Mouse (Mus musculus): ENCODE results near the gene Gm815. TPM values are rescaled to one million over a fixed set of nuclear protein-coding genes. Genes with fewer than 3 reads are reported as not detected.

The Gm815 gene
- polyA plus RNA-seq, 1 experiment from 2014 or later: not detected

GRCm38 (mm10) chr19:26853701-26854282 is 31.9 kb upstream of the Gm815 start:
- Histone ChIP-seq H3K4me2 (no peak overlapping the region), H3K9ac (ENCODE audit: low read depth, low read length) (no peak overlapping the region), H3K4me3 (ENCODE audit: low read depth, low read length) (no peak overlapping the region), H3K9me3 (replicated peaks; ENCODE audit: control insufficient read depth, low read length) (0 out of 2 replicates have a peak, but pooled peaks cover 2% of the 10 kb centered on the region), H3K36me3 (ENCODE audit: control insufficient read depth, insufficient read depth, low read length) (no peaks in the 10 kb centered on the region), H3K27me3 (ENCODE audit: control insufficient read depth, insufficient read depth, low read length) (no peaks in the 10 kb centered on the region), H3K4me1 (ENCODE audit: control insufficient read depth, insufficient read depth, low read length) (no peaks in the 10 kb centered on the region), H3K27ac (ENCODE audit: low read depth, low read length) (no peak overlapping the region)
- WGBS (ENCODE audit: insufficient replicate concordance): 52% methylated on average over 8 of the region's 8 CpGs
- no peak for ATAC-seq (replicated peaks; ENCODE audit: insufficient number of reproducible peaks, low FRiP score, low TSS enrichment)

- H3K36me3 ChIP-seq (ENCODE audit: control insufficient read depth, insufficient read depth, low read length): no peaks in the 10 kb centered on the region
- H3K4me3 ChIP-seq (ENCODE audit: low read depth, low read length): no peak overlapping the region
- H3K9me3 ChIP-seq (replicated peaks; ENCODE audit: control insufficient read depth, low read length): no peaks in the 10 kb centered on the region
- 62% methylated on average over 4 of the region's 4 CpGs for WGBS (ENCODE audit: insufficient replicate concordance)
- no peaks in the 10 kb centered on the region for H3K27me3 ChIP-seq (ENCODE audit: control insufficient read depth, insufficient read depth, low read length)
- H3K4me1 ChIP-seq (ENCODE audit: control insufficient read depth, insufficient read depth, low read length): no peaks in the 10 kb centered on the region
- no peak overlapping the region for H3K9ac ChIP-seq (ENCODE audit: low read depth, low read length)
- no peak overlapping the region for H3K4me2 ChIP-seq
- no peak for ATAC-seq (replicated peaks; ENCODE audit: insufficient number of reproducible peaks, low FRiP score, low TSS enrichment)
- no peak overlapping the region for H3K27ac ChIP-seq (ENCODE audit: low read depth, low read length)
Observed at GRCm38 (mm10) chr19:26854661-26855060, 31.0 kb upstream of the Gm815 start.

GRCm38 (mm10) chr19:26855152-26855551 is 30.5 kb upstream of the Gm815 start:
- H3K4me1 ChIP-seq (ENCODE audit: control insufficient read depth, insufficient read depth, low read length): no peaks in the 10 kb centered on the region
- no peak overlapping the region for H3K4me2 ChIP-seq
- no peaks in the 10 kb centered on the region for H3K36me3 ChIP-seq (ENCODE audit: control insufficient read depth, insufficient read depth, low read length)
- H3K9me3 ChIP-seq (replicated peaks; ENCODE audit: control insufficient read depth, low read length): no peaks in the 10 kb centered on the region
- no peak for ATAC-seq (replicated peaks; ENCODE audit: insufficient number of reproducible peaks, low FRiP score, low TSS enrichment)
- no peaks in the 10 kb centered on the region for H3K27me3 ChIP-seq (ENCODE audit: control insufficient read depth, insufficient read depth, low read length)
- WGBS (ENCODE audit: insufficient replicate concordance): 61% methylated on average over 7 of the region's 7 CpGs
- no peak overlapping the region for H3K9ac ChIP-seq (ENCODE audit: low read depth, low read length)
- H3K27ac ChIP-seq (ENCODE audit: low read depth, low read length): no peak overlapping the region
- no peak overlapping the region for H3K4me3 ChIP-seq (ENCODE audit: low read depth, low read length)

- no peak overlapping the region for H3K9ac ChIP-seq (ENCODE audit: low read depth, low read length)
- no peak overlapping the region for H3K4me2 ChIP-seq
- no peaks in the 10 kb centered on the region for H3K9me3 ChIP-seq (replicated peaks; ENCODE audit: control insufficient read depth, low read length)
- H3K4me1 ChIP-seq (ENCODE audit: control insufficient read depth, insufficient read depth, low read length): no peaks in the 10 kb centered on the region
- no peaks in the 10 kb centered on the region for H3K36me3 ChIP-seq (ENCODE audit: control insufficient read depth, insufficient read depth, low read length)
- no peaks in the 10 kb centered on the region for H3K27me3 ChIP-seq (ENCODE audit: control insufficient read depth, insufficient read depth, low read length)
- 74% methylated on average over 12 of the region's 12 CpGs for whole genome bisulfite sequencing (ENCODE audit: insufficient replicate concordance)
- H3K4me3 ChIP-seq (ENCODE audit: low read depth, low read length): no peak overlapping the region
- H3K27ac ChIP-seq (ENCODE audit: low read depth, low read length): no peak overlapping the region
- no peak for ATAC-seq (replicated peaks; ENCODE audit: insufficient number of reproducible peaks, low FRiP score, low TSS enrichment)
Observed at GRCm38 (mm10) chr19:26858427-26859194, 27.1 kb upstream of the Gm815 start.

GRCm38 (mm10) chr19:26859195-26859570 is 26.5 kb upstream of the Gm815 start:
- 81% methylated on average over 5 of the region's 5 CpGs for WGBS (ENCODE audit: insufficient replicate concordance)
- Histone ChIP-seq H3K4me1 (ENCODE audit: control insufficient read depth, insufficient read depth, low read length) (no peaks in the 10 kb centered on the region), H3K4me2 (no peak overlapping the region)

GRCm38 (mm10) chr19:26863662-26864061 is 22.0 kb upstream of the Gm815 start:
- Histone ChIP-seq H3K4me1 (ENCODE audit: control insufficient read depth, insufficient read depth, low read length) (peaks cover 8% of the 10 kb centered on the region; the same call in 1 of the 2 replicates), H3K9me3 (replicated peaks; ENCODE audit: control insufficient read depth, low read length) (no peaks in the 10 kb centered on the region), H3K27ac (ENCODE audit: low read depth, low read length) (no peak overlapping the region), H3K9ac (ENCODE audit: low read depth, low read length) (no peak overlapping the region), H3K4me3 (ENCODE audit: low read depth, low read length) (no peak overlapping the region), H3K27me3 (ENCODE audit: control insufficient read depth, insufficient read depth, low read length) (no peaks in the 10 kb centered on the region), H3K4me2 (no peak overlapping the region), H3K36me3 (ENCODE audit: control insufficient read depth, insufficient read depth, low read length) (no peaks in the 10 kb centered on the region)
- ATAC-seq (replicated peaks; ENCODE audit: insufficient number of reproducible peaks, low FRiP score, low TSS enrichment): no peak
- 54% methylated on average over 5 of the region's 5 CpGs for WGBS (ENCODE audit: insufficient replicate concordance)

More at GRCm38 (mm10) chr19:26859195-26859570, 26.5 kb upstream of the Gm815 start:
- Histone ChIP-seq H3K27ac (ENCODE audit: low read depth, low read length) (no peak overlapping the region), H3K36me3 (ENCODE audit: control insufficient read depth, insufficient read depth, low read length) (no peaks in the 10 kb centered on the region), H3K27me3 (ENCODE audit: control insufficient read depth, insufficient read depth, low read length) (no peaks in the 10 kb centered on the region), H3K9me3 (replicated peaks; ENCODE audit: control insufficient read depth, low read length) (no peaks in the 10 kb centered on the region), H3K9ac (ENCODE audit: low read depth, low read length) (no peak overlapping the region), H3K4me3 (ENCODE audit: low read depth, low read length) (no peak overlapping the region)
- no peak for ATAC-seq (replicated peaks; ENCODE audit: insufficient number of reproducible peaks, low FRiP score, low TSS enrichment)

- Histone ChIP-seq H3K36me3 (ENCODE audit: control insufficient read depth, insufficient read depth, low read length) (no peaks in the 10 kb centered on the region), H3K9me3 (replicated peaks; ENCODE audit: control insufficient read depth, low read length) (no peaks in the 10 kb centered on the region), H3K9ac (ENCODE audit: low read depth, low read length) (no peak overlapping the region), H3K27ac (ENCODE audit: low read depth, low read length) (0 out of 2 replicates have a peak overlapping the region, but pooled peaks have one; percentile 1), H3K27me3 (ENCODE audit: control insufficient read depth, insufficient read depth, low read length) (no peaks in the 10 kb centered on the region), H3K4me3 (ENCODE audit: low read depth, low read length) (no peak overlapping the region), H3K4me1 (ENCODE audit: control insufficient read depth, insufficient read depth, low read length) (peaks cover 14% of the 10 kb centered on the region), H3K4me2 (no peak overlapping the region)
- no peak for ATAC-seq (replicated peaks; ENCODE audit: insufficient number of reproducible peaks, low FRiP score, low TSS enrichment)
- WGBS (ENCODE audit: insufficient replicate concordance): 68% methylated on average over 15 of the region's 15 CpGs
Observed at GRCm38 (mm10) chr19:26864975-26865690, 20.5 kb upstream of the Gm815 start.

- Histone ChIP-seq H3K9me3 (replicated peaks; ENCODE audit: control insufficient read depth, low read length) (no peaks in the 10 kb centered on the region), H3K4me2 (no peak overlapping the region; the same call in 1 of the 2 replicates), H3K36me3 (ENCODE audit: control insufficient read depth, insufficient read depth, low read length) (no peaks in the 10 kb centered on the region), H3K4me1 (ENCODE audit: control insufficient read depth, insufficient read depth, low read length) (peaks cover 16% of the 10 kb centered on the region), H3K27ac (ENCODE audit: low read depth, low read length) (no peak overlapping the region), H3K27me3 (ENCODE audit: control insufficient read depth, insufficient read depth, low read length) (no peaks in the 10 kb centered on the region), H3K9ac (ENCODE audit: low read depth, low read length) (no peak overlapping the region), H3K4me3 (ENCODE audit: low read depth, low read length) (no peak overlapping the region)
- ATAC-seq (replicated peaks; ENCODE audit: insufficient number of reproducible peaks, low FRiP score, low TSS enrichment): peak; percentile 63; the same call in 1 of the 2 replicates
- 31% methylated on average over 7 of the region's 7 CpGs for WGBS (ENCODE audit: insufficient replicate concordance)
Observed at GRCm38 (mm10) chr19:26865736-26866135, 19.9 kb upstream of the Gm815 start.

Measured in heart, embryonic 11.5 days (tissue).